Mouse (Mus musculus): ENCODE data around the gene Rasgef1b.
A peak's percentile ranks its signal among the peaks of the same experiment; 100 is the strongest.

Rasgef1b gene

GRCm38 (mm10) chr5:99451416-99451815 is 277.4 kb downstream of the Rasgef1b start:
- no peak for DNase-seq (ENCODE audit: low spot score in 2 of 2)

GRCm38 (mm10) chr5:99450994-99451393 is 277.9 kb downstream of the Rasgef1b start:
- no peak for DNase-seq (ENCODE audit: low spot score in 2 of 2)

GRCm38 (mm10) chr5:99450463-99450862 is 278.4 kb downstream of the Rasgef1b start:
- DNase-seq (ENCODE audit: low spot score in 2 of 2) = no peak

GRCm38 (mm10) chr5:99447481-99447880 is 281.4 kb downstream of the Rasgef1b start:
- DNase-seq (ENCODE audit: low spot score in 2 of 2) = no peak

GRCm38 (mm10) chr5:99445242-99445641 is 283.6 kb downstream of the Rasgef1b start:
- DNase-seq (ENCODE audit: low spot score in 2 of 2) = no peak

GRCm38 (mm10) chr5:99444777-99445176 is 284.1 kb downstream of the Rasgef1b start:
- no peak for DNase-seq (ENCODE audit: low spot score in 2 of 2)

GRCm38 (mm10) chr5:99440109-99440508 is 288.8 kb downstream of the Rasgef1b start:
- no peak for DNase-seq (ENCODE audit: low spot score in 2 of 2)

GRCm38 (mm10) chr5:99438526-99438925 is 290.3 kb downstream of the Rasgef1b start:
- no peak for DNase-seq (ENCODE audit: low spot score in 2 of 2)

GRCm38 (mm10) chr5:99434226-99434625 is 294.6 kb downstream of the Rasgef1b start:
- no peak for DNase-seq (ENCODE audit: low spot score in 2 of 2)

- DNase-seq (ENCODE audit: low spot score in 2 of 2) = no peak
Measured at GRCm38 (mm10) chr5:99432471-99432870, 296.4 kb downstream of the Rasgef1b start.

GRCm38 (mm10) chr5:99429273-99429672 is 299.6 kb downstream of the Rasgef1b start:
- no peak for DNase-seq (ENCODE audit: low spot score in 2 of 2)

- no peak for DNase-seq (ENCODE audit: low spot score in 2 of 2)
Measured at GRCm38 (mm10) chr5:99428648-99429047, 300.2 kb downstream of the Rasgef1b start.

- DNase-seq (ENCODE audit: low spot score in 2 of 2) = peak in 1 of 2 experiments; percentile 8
Measured at GRCm38 (mm10) chr5:99423271-99423670, 305.6 kb downstream of the Rasgef1b start.

GRCm38 (mm10) chr5:99422856-99423255 is 306.0 kb downstream of the Rasgef1b start:
- DNase-seq (ENCODE audit: low spot score in 2 of 2) = no peak

- DNase-seq (ENCODE audit: low spot score in 2 of 2) = no peak
Measured at GRCm38 (mm10) chr5:99422092-99422491, 306.8 kb downstream of the Rasgef1b start.

- DNase-seq (ENCODE audit: low spot score in 2 of 2) = no peak
Measured at GRCm38 (mm10) chr5:99419872-99420271, 309.0 kb downstream of the Rasgef1b start.

- DNase-seq (ENCODE audit: low spot score in 2 of 2) = no peak
Measured at GRCm38 (mm10) chr5:99416902-99417301, 312.0 kb downstream of the Rasgef1b start.

GRCm38 (mm10) chr5:99415676-99416075 is 313.2 kb downstream of the Rasgef1b start:
- no peak for DNase-seq (ENCODE audit: low spot score in 2 of 2)

- no peak for DNase-seq (ENCODE audit: low spot score in 2 of 2)
Measured at GRCm38 (mm10) chr5:99415049-99415448, 313.8 kb downstream of the Rasgef1b start.

- no peak for DNase-seq (ENCODE audit: low spot score in 2 of 2)
Measured at GRCm38 (mm10) chr5:99414293-99414692, 314.6 kb downstream of the Rasgef1b start.

- DNase-seq (ENCODE audit: low spot score in 2 of 2) = no peak
Measured at GRCm38 (mm10) chr5:99413851-99414250, 315.0 kb downstream of the Rasgef1b start.

- no peak for DNase-seq (ENCODE audit: low spot score in 2 of 2)
Measured at GRCm38 (mm10) chr5:99413391-99413790, 315.5 kb downstream of the Rasgef1b start.

GRCm38 (mm10) chr5:99404403-99405170 is 324.3 kb downstream of the Rasgef1b start:
- DNase-seq (ENCODE audit: low spot score in 2 of 2) = no peak

GRCm38 (mm10) chr5:99403325-99403724 is 325.5 kb downstream of the Rasgef1b start:
- no peak for DNase-seq (ENCODE audit: low spot score in 2 of 2)

All from cerebellum, postnatal 4 days (tissue).